Mouse (Mus musculus) olfactory bulb, adult 2 months (tissue): ENCODE data around the gene Rhebl1.

Experiments used
- CTCF ChIP-seq: fragments of 200-500 bp; IDR thresholded peaks from 2 replicates; pipeline ENCODE4 v1.5.1; 2012; ENCODE audit warnings: low read depth, mild to moderate bottlenecking, low read length, moderate library complexity; ENCODE audit not compliant: insufficient read depth
- POLR2A ChIP-seq: fragments of 200-500 bp; IDR thresholded peaks from 2 replicates; pipeline ENCODE4 v1.6.1; 2012; ENCODE audit warnings: mild to moderate bottlenecking, low read depth, low read length, moderate library complexity; ENCODE audit not compliant: insufficient read depth

GRCm38 (mm10) chr15:98863451-98863958, 30.8 kb downstream of the Rhebl1 start:
- TF ChIP-seq CTCF: no peak
- TF ChIP-seq POLR2A: no peak
